Mouse (Mus musculus): Measurements from ENCODE around the gene Scaf1. TPM values are rescaled to one million over a fixed set of nuclear protein-coding genes. Genes with fewer than 3 reads are reported as not detected.

Gene Scaf1
- total RNA-seq (2021): 10 to 100 TPM; 45.5 to 49.7 TPM

- peak; percentile 100 for DNase-seq (ENCODE audit: low spot score)
- intact Hi-C loops (cut with DNase I): loop anchor here (2.0 kb wide), 1 partner anchor 15 kb away; no protein-coding TSS in a partner anchor
These were observed at the start of gene Scaf1 for GRCm38 (mm10) chr7:45015957-45016612. Gene Scaf1 (minus strand): TSS chr7:45016363.

GRCm38 (mm10) chr7:45062239-45062835, 46.2 kb upstream of the Scaf1 start, which contains the start of the genes Nosip and Prrg2:
Gene Nosip (plus strand): TSS chr7:45062429.
Gene Prrg2 (minus strand): TSS chr7:45062677.
- DNase-seq (ENCODE audit: low spot score): peak; percentile 87
- intact Hi-C loops (cut with DNase I): no loop called here

GRCm38 (mm10) chr7:45061532-45062075, 45.4 kb upstream of the Scaf1 start:
- DNase-seq (ENCODE audit: low spot score): no peak
- intact Hi-C loops (cut with DNase I): no loop called here

GRCm38 (mm10) chr7:45060632-45061122, 44.5 kb upstream of the Scaf1 start:
- intact Hi-C loops (cut with DNase I): no loop called here
- DNase-seq (ENCODE audit: low spot score): no peak

GRCm38 (mm10) chr7:45058607-45059571, 42.7 kb upstream of the Scaf1 start:
- intact Hi-C loops (cut with DNase I): no loop called here
- no peak for DNase-seq (ENCODE audit: low spot score)

- intact Hi-C loops (cut with DNase I): no loop called here
- no peak for DNase-seq (ENCODE audit: low spot score)
These were observed 40.8 kb upstream of the Scaf1 start for GRCm38 (mm10) chr7:45056972-45057348.

DNA sequence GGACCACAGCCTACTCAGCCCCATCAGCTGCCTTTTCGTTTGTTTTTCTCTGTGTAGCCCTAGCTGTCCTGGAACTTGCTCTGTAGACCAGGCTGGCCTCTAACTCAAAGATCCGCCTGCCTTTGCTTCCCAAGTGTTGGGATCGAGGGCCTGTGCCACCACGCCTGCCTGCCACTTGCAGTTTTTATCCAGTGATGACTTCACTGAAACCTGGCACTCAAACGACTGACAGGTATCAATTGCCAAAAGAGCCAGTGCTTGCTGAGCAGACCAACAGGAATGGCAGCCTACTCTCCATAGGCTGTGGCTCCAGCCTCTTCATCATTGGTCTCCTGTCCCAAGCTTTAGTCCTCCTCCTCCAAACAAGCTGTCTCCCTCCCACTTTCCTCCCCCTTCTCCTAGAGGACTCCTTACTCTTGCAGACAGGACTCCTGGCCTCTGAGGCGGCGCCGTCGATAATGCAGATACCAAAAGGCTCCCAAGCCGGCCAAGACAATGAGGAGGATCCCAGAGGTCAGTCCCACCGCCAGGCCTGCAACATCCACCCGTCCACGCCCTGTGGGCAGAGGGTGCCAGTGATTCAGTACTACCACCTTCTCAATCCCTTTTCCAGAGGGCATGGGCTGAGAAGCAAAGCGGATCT, 40.3 kb upstream of the Scaf1 start:
- intact Hi-C loops (cut with DNase I): no loop called here
- no peak for DNase-seq (ENCODE audit: low spot score)

- intact Hi-C loops (cut with DNase I): loop anchor here (2.0 kb wide), 1 partner anchor 33 kb away; no protein-coding TSS in a partner anchor
- DNase-seq (ENCODE audit: low spot score): peak; percentile 93
These were observed 37.9 kb upstream of the Scaf1 start for GRCm38 (mm10) chr7:45053931-45054510.

DNA sequence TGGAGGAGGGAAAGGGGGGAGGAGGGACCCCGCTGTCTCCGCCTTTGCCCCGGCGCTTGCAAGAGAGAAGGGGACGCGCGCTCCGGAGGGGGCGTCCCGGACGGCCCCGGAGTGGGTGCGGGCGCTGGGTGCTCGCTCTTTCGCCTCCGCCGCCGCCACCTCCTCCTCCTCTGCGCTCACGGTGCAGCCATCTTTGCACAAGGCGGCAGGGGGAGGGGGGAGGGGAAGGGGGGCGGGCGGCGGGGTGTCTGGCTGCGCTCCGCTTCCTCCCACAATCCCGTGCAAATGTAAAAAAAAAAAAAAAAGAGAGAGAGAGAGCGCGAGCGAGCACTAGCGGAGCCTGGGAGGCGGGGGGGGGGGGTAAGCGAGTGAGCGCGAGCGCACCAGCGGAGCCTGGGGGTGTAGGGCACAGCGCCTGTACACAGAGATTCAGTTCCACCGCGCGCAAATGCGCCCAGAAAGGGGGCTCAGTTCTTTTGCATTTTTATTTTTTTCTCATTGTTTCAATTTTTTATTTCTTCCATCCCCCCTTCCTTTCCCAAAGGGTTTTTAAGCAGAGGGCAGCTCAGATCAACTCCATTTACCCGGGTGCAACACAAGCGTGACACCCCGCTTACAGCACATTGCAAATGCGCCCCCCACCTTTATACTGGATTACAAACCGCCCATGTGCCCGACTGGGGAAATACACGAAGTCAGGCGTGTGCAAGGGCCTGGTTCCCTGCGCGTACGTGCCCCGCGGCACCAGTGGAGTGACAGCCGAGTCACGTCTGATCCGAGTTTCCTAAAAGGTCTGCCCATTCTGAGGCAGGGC, 37.2 kb upstream of the Scaf1 start:
- intact Hi-C loops (cut with DNase I): loop anchor here (2.0 kb wide), 1 partner anchor 33 kb away; no protein-coding TSS in a partner anchor
- DNase-seq (ENCODE audit: low spot score): peak; percentile 74

DNA sequence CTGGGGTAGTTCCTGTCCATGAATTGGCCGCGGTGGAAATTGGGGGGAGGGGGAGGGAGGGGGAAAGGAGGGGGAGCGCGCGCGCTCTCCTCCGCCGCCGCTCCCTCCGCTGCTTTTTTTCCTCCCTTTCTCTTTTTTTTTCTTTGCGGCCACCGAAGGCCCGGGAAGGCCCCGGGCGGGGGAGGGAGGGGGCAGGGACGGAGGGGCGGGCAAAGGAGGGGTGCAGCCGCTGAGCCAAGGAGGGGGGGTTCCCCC, 36.6 kb upstream of the Scaf1 start, which contains the start of gene Prr12:
Gene Prr12, minus strand, starts transcription at position 20 of the 255 bp plus-strand sequence.
- no peak for DNase-seq (ENCODE audit: low spot score)
- intact Hi-C loops (cut with DNase I): loop anchor here (2.0 kb wide), 1 partner anchor 32 kb away; no protein-coding TSS in a partner anchor

DNA sequence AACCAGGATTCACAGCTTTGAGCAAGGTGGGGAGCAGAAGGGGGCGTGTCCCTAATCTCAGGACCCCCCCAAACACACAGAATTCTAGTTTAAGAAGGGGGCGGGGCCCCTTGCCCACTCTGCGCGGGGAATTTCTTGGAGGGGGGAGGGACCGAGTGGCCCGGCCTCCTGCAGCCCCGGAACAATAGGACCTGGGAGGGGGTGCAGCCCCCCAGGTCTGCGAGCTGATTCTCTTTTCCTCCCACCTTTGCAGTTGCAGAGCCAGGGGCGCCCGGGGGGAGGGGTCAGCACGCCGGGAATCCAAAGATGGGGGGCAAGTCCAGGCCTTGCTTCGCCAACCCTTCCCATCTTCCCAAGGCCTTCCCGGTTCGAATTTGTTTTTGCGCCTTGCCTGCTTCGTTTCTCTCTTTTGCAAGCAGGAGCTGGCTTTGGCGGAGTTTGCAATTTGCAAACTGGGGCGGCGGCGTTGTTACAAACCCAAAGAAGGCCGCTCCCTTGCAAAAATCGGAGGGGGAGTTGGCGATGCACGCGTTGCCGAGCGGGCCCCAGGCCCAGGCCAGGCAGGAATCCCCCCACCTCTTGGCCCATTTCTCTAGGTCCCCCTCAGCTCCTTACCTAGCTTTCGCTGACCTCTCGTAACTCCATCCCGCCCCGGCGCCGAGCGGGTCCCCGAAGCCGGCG, 36.2 kb upstream of the Scaf1 start:
- DNase-seq (ENCODE audit: low spot score): no peak
- intact Hi-C loops (cut with DNase I): loop anchor here (2.0 kb wide), 1 partner anchor 32 kb away; no protein-coding TSS in a partner anchor

- intact Hi-C loops (cut with DNase I): no loop called here
- no peak for DNase-seq (ENCODE audit: low spot score)
These were observed 35.4 kb upstream of the Scaf1 start for GRCm38 (mm10) chr7:45051601-45051974.

GRCm38 (mm10) chr7:45050945-45051600, 34.9 kb upstream of the Scaf1 start:
- DNase-seq (ENCODE audit: low spot score): peak; percentile 70

DNA sequence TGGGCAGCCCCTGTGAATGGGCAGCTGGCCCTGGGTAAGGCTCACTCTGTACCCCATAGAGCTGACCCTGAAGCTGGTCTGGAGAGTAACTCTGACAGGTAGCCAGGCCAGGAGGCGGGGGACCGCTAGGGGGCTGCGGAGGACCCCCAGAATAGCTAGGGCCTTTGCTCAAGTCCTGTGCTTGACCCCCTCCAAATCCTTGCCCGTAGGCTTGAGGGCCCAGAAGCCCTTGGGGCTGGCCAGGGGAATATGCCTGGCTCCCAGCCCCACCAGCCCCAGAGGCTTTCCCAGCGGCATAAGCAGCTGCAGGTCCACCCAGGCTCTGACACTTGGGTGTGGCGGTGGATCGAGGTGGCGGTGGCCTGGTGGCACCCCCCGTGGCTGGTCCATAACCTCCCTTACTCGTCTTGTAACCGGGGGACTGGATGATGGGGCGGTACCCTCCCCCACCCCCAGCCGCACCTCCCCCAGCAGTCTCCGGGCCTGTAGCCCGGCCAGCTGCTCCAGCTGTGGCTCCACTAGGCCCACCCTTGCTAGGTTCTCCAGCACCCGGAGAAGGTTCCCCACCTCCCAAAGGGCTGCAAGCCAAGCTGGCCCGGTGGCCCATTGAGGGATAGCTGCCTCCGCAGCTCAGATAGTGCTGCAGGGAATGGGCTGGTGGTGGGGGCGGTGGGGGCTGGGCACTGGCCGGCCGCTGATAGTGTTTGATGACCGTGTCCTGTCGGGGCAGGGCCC, 32.9 kb upstream of the Scaf1 start:
- no peak for DNase-seq (ENCODE audit: low spot score)
- intact Hi-C loops (cut with DNase I): no loop called here

More at GRCm38 (mm10) chr7:45050945-45051600, 34.9 kb upstream of the Scaf1 start:
- intact Hi-C loops (cut with DNase I): no loop called here

GRCm38 (mm10) chr7:45048001-45048890, 32.1 kb upstream of the Scaf1 start:
- intact Hi-C loops (cut with DNase I): no loop called here
- DNase-seq (ENCODE audit: low spot score): no peak

- intact Hi-C loops (cut with DNase I): loop anchor here (2.0 kb wide), 1 partner anchor 21 kb away; no protein-coding TSS in a partner anchor
These were observed 31.3 kb upstream of the Scaf1 start for GRCm38 (mm10) chr7:45047491-45047890.

More at GRCm38 (mm10) chr7:45047491-45047890, 31.3 kb upstream of the Scaf1 start:
- DNase-seq (ENCODE audit: low spot score): no peak
